9 mouse cellular contexts compared by ENCODE assay signal in genomic region chr13:34725800-34726476, GRCm38 (mm10). TPM values are rescaled to one million over a fixed set of nuclear protein-coding genes. Genes with fewer than 3 reads are reported as not detected.
A peak's percentile ranks its signal among the peaks of the same experiment; 100 is the strongest.
DNase-seq lines count a peak whose midpoint lies in the region; ATAC-seq and TF ChIP-seq lines count a peak whose summit lies in the region.
"Had no signal": no experiment of that assay in that cellular context is flagged by ENCODE, and none has a peak within 500 bp of the region (broad histone marks: within the 10 kb centered on the region; RNA-seq: fewer than 3 reads in every experiment).

No protein-coding gene starts in this region.

- no peak overlapping the region for H3K4me2 ChIP-seq in forebrain, embryonic 11.5 days (ENCODE audit: low read depth, low read length, severe bottlenecking)
- no peak overlapping the region for H3K4me2 ChIP-seq in forebrain, embryonic 15.5 days (replicated peaks)
- H3K4me2 ChIP-seq in intestine, embryonic 16.5 days (ENCODE audit: low read depth, low read length) = peak overlapping the region; percentile 42
- H3K4me2 ChIP-seq in myocyte (ENCODE audit: low read depth) = peak overlapping the region; percentile 89

- TF ChIP-seq POLR2A in myocyte (IDR thresholded peaks at IDR 0.05; ENCODE audit: insufficient read length, low read depth) = no peak

- H3K4me1 ChIP-seq in forebrain, embryonic 11.5 days (replicated peaks; ENCODE audit: control insufficient read depth, insufficient read depth, low read length) = 0 out of 2 replicates have a peak, but pooled peaks cover 2% of the 10 kb centered on the region
- peaks cover 3% of the 10 kb centered on the region; the same call in 1 of the 2 replicates for H3K4me1 ChIP-seq in forebrain, embryonic 15.5 days
- H3K4me1 ChIP-seq in intestine, embryonic 16.5 days (ENCODE audit: control insufficient read depth, insufficient read depth, low read length) = peaks cover 16% of the 10 kb centered on the region; the same call in 1 of the 2 replicates

- H3ac ChIP-seq in myocyte (ENCODE audit: control insufficient read depth, insufficient read length) = no peak overlapping the region

- H3K27me3 ChIP-seq in forebrain, embryonic 11.5 days (ENCODE audit: control insufficient read depth, insufficient read depth, low read length) = no peaks in the 10 kb centered on the region
- no peaks in the 10 kb centered on the region for H3K27me3 ChIP-seq in forebrain, embryonic 15.5 days
- no peaks in the 10 kb centered on the region for H3K27me3 ChIP-seq in intestine, embryonic 16.5 days (replicated peaks; ENCODE audit: control insufficient read depth, insufficient read depth, low read length)
- no peaks in the 10 kb centered on the region for H3K27me3 ChIP-seq in myocyte (ENCODE audit: control insufficient read depth, insufficient read depth, insufficient read length)

- no peaks in the 10 kb centered on the region for H3K79me2 ChIP-seq in myocyte (ENCODE audit: control insufficient read depth, insufficient read depth)

- no peaks in the 10 kb centered on the region for H3K36me3 ChIP-seq in forebrain, embryonic 11.5 days (ENCODE audit: control insufficient read depth, insufficient read depth, low read length)
- no peaks in the 10 kb centered on the region for H3K36me3 ChIP-seq in forebrain, embryonic 15.5 days
- no peaks in the 10 kb centered on the region for H3K36me3 ChIP-seq in intestine, embryonic 16.5 days (ENCODE audit: control insufficient read depth, insufficient read depth, low read length)
- no peaks in the 10 kb centered on the region for H3K36me3 ChIP-seq in myocyte (ENCODE audit: control insufficient read depth, insufficient read depth)

- H3K4me3 ChIP-seq in forebrain, embryonic 11.5 days (ENCODE audit: low read depth, low read length) = no peak overlapping the region
- H3K4me3 ChIP-seq in forebrain, embryonic 15.5 days = no peak overlapping the region
- peak overlapping the region; percentile 27 for H3K4me3 ChIP-seq in intestine, embryonic 16.5 days (ENCODE audit: low read length)
- H3K4me3 ChIP-seq in myocyte = peak overlapping the region; percentile 5

- H3K9me3 ChIP-seq in forebrain, embryonic 11.5 days (ENCODE audit: control insufficient read depth, low read length) = no peaks in the 10 kb centered on the region
- H3K9me3 ChIP-seq in forebrain, embryonic 15.5 days = no peaks in the 10 kb centered on the region
- H3K9me3 ChIP-seq in intestine, embryonic 16.5 days (ENCODE audit: control insufficient read depth, low read length) = no peaks in the 10 kb centered on the region

- intact Hi-C loops in left cerebral cortex, postnatal 4 days (cut with DNase I) = no loop called here

- no peak overlapping the region for H3K27ac ChIP-seq in forebrain, embryonic 11.5 days (ENCODE audit: low read depth, low read length)
- no peak overlapping the region for H3K27ac ChIP-seq in forebrain, embryonic 15.5 days (replicated peaks)
- H3K27ac ChIP-seq in intestine, embryonic 16.5 days (ENCODE audit: low read length) = peak overlapping the region; percentile 78

- peak; percentile 54 for DNase-seq in forebrain, embryonic 11.5 days (ENCODE audit: low spot score)
- DNase-seq in heart, adult 11 months = peak; percentile 99
- peak; percentile 71 for DNase-seq in left cerebral cortex, postnatal 4 days
- peak; percentile 67 for DNase-seq in yolk sac, embryonic 10.5 days (ENCODE audit: low spot score)

- 61% methylated on average over 9 of the region's 9 CpGs for WGBS in forebrain, embryonic 11.5 days
- WGBS in forebrain, embryonic 15.5 days = 45% methylated on average over 9 of the region's 9 CpGs
- WGBS in intestine, embryonic 16.5 days = 8% methylated on average over 9 of the region's 9 CpGs

- ATAC-seq in forebrain, embryonic 11.5 days (replicated peaks; ENCODE audit: low FRiP score) = no peak
- ATAC-seq in forebrain, embryonic 15.5 days (replicated peaks) = no peak
- 0 out of 2 replicates have a peak, but pooled peaks have one; percentile 39 for ATAC-seq in common myeloid progenitor, adult 5-6 weeks (replicated peaks; ENCODE audit: low read depth, poor library complexity, severe bottlenecking)
- peak; percentile 90 for ATAC-seq in intestine, embryonic 16.5 days

- no peak overlapping the region for H3K9ac ChIP-seq in forebrain, embryonic 11.5 days (ENCODE audit: low read length)
- H3K9ac ChIP-seq in forebrain, embryonic 15.5 days (replicated peaks) = no peak overlapping the region
- H3K9ac ChIP-seq in intestine, embryonic 16.5 days (ENCODE audit: low read depth, low read length) = peak overlapping the region; percentile 52; the same call in 1 of the 2 replicates

TF ChIP-seq in myocyte, 11 proteins besides CTCF, POLR2A, EP300 and RAD21:
- TF ChIP-seq MYOD1 (IDR thresholded peaks at IDR 0.05; ENCODE audit: control insufficient read depth in 1 of 3, insufficient read length in 2 of 3, low read depth in 2 of 3) (peak in 2 of 3 experiments; percentile 17 to 26), TCF3 (IDR thresholded peaks at IDR 0.05; ENCODE audit: insufficient read length, low read depth) (no peak), CEBPB (IDR thresholded peaks at IDR 0.05; ENCODE audit: insufficient read depth, poor library complexity, severe bottlenecking) (no peak), E2F4 (IDR thresholded peaks at IDR 0.05; ENCODE audit: insufficient read depth) (no peak), SRF (IDR thresholded peaks at IDR 0.05; ENCODE audit: control insufficient read depth, insufficient read length, low read depth) (no peak)
TF ChIP-seq in myocyte: peak in this region for 1.

RNA-seq across cellular contexts. Expression of gene Fam50b, which starts 8.7 kb away (rescaled TPM):
- not detected in 2 replicates for polyA plus RNA-seq in forebrain, embryonic 11.5 days (2014; fragmentation: Nextera tagmentation; extraction: Ambion mirVana)
- not detected in 2 replicates for polyA plus RNA-seq in forebrain, embryonic 15.5 days (2015; fragmentation: Nextera tagmentation; extraction: Ambion mirVana)
- not detected in 2 replicates for total RNA-seq in common myeloid progenitor, adult 5-6 weeks (2017)
- polyA plus RNA-seq in intestine, embryonic 16.5 days (2015; fragmentation: Nextera tagmentation; extraction: Ambion mirVana) = not detected in 2 replicates
- not detected for total RNA-seq in left cerebral cortex, postnatal 4 days (2021)
- not detected for polyA plus RNA-seq in myocyte (2012; fragmentation: generic; extraction: Trizol)
- polyA plus RNA-seq: frontal cortex, adult 2 months had no signal

Comparison
In these comparisons a context has a peak if more than half of its experiments do, and no peak if none do; other contexts are left out.
1. ATAC-seq: peak in common myeloid progenitor, adult 5-6 weeks (single experiment) and intestine, embryonic 16.5 days (single experiment); none in forebrain, embryonic 11.5 days (single experiment) and forebrain, embryonic 15.5 days (single experiment).
2. H3K4me2 ChIP-seq: peak in intestine, embryonic 16.5 days (single experiment) and myocyte (single experiment); none in forebrain, embryonic 11.5 days (single experiment) and forebrain, embryonic 15.5 days (single experiment).
3. H3K4me3 ChIP-seq: peak in intestine, embryonic 16.5 days (single experiment) and myocyte (single experiment); none in forebrain, embryonic 11.5 days (single experiment) and forebrain, embryonic 15.5 days (single experiment).
4. Peak in every context shown above with its lines, with median percentiles within 50 percentile points of each other: DNase-seq.